Mouse (Mus musculus): ENCODE measurements around the gene Rab6b. TPM values are rescaled to one million over a fixed set of nuclear protein-coding genes. Genes with fewer than 3 reads are reported as not detected.
"Not testable (repeated sequence)": the region's sequence is repeated elsewhere in the genome, so short reads cannot be mapped to it uniquely, and the experiment has no call there.

The Rab6b gene
- polyA plus RNA-seq, 1 experiment from 2014 or later = 3.6 TPM

DNA sequence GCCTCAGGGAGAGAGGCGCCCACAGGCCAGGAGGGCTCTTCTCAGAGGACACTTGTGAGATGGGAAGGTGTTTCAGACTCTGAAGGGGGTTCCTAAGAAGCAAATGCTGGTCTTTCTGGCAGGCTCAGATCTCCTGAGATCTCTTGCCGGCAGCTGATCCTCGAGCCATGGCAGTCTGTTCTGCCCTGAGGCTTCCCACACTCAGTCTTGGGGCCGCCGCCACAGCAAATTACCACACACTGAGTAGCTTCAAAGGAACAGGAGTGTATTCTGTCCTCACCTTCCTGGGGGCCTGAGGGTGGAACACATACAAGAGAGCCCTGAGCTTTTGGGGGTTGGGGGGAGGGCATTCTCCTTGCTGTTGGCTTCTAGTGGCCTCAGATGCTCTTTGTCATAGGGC, 33.8 kb downstream of the Rab6b start:
- Histone ChIP-seq H3K27me3 (ENCODE audit: control insufficient read depth, insufficient read depth, low read depth, low read length) (no peaks in the 10 kb centered on the region), H3K4me1 (replicated peaks; ENCODE audit: control insufficient read depth, insufficient read depth, low read length) (no peaks in the 10 kb centered on the region; the same call in 1 of the 2 replicates), H3K27ac (ENCODE audit: low read length) (no peak overlapping the region), H3K4me2 (ENCODE audit: low read depth, low read length) (no peak overlapping the region), H3K9ac (ENCODE audit: low read length) (no peak overlapping the region), H3K4me3 (ENCODE audit: low read length) (no peak overlapping the region), H3K9me3 (ENCODE audit: control insufficient read depth, low read length) (no peaks in the 10 kb centered on the region), H3K36me3 (ENCODE audit: control insufficient read depth, insufficient read depth, low read length) (no peaks in the 10 kb centered on the region)
- WGBS = 55% methylated on average over 5 of the region's 5 CpGs
- ATAC-seq (ENCODE audit: low read depth) = no peak

DNA sequence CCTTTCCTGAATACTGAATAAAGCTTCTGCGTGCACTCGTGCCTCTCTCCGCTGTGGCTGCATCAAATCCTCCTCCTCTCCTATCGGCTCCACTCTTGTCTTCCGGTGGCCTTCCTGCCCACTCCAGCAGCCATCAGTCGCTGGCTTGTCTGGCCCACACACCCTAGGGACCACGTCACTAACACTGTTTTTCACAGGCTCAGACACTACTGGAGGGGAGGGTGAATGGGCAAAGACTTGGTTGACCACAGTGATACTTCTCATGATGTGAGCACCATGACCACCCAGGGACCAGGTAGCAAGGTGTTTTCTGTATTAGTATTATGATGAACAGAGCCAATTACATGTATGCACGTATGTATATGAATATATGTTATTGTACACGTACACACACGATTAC, 34.7 kb downstream of the Rab6b start:
- WGBS = 81% methylated on average over 10 of the region's 10 CpGs
- Histone ChIP-seq H3K4me1 (replicated peaks; ENCODE audit: control insufficient read depth, insufficient read depth, low read length) (no peaks in the 10 kb centered on the region; the same call in 1 of the 2 replicates), H3K9ac (ENCODE audit: low read length) (no peak overlapping the region), H3K27me3 (ENCODE audit: control insufficient read depth, insufficient read depth, low read depth, low read length) (no peaks in the 10 kb centered on the region), H3K4me3 (ENCODE audit: low read length) (no peak overlapping the region), H3K36me3 (ENCODE audit: control insufficient read depth, insufficient read depth, low read length) (no peaks in the 10 kb centered on the region), H3K9me3 (ENCODE audit: control insufficient read depth, low read length) (no peaks in the 10 kb centered on the region), H3K4me2 (ENCODE audit: low read depth, low read length) (no peak overlapping the region), H3K27ac (ENCODE audit: low read length) (no peak overlapping the region)
- ATAC-seq (ENCODE audit: low read depth) = no peak

DNA sequence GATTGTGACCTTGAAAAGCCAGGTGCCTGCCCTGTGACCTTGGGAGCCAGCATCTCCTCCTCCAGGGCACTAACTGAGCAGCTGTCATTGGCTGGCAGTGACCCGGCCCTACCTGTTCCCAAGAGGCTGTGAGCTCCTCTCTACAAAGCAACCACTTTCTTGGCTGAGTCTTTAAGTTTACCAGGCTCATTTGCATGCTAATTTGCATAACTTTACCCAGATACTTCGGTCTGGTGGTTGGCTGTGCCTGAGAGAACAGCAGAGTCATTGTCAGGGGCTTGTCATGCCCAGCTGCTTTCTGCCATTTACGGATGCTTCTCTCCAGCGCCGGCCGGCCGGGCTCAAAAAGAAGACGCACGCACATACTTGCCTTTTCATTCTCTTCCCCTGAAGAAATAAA, 35.1 kb downstream of the Rab6b start:
- H3K9me3 ChIP-seq (ENCODE audit: control insufficient read depth, low read length) = no peaks in the 10 kb centered on the region
- no peaks in the 10 kb centered on the region; the same call in 1 of the 2 replicates for H3K4me1 ChIP-seq (replicated peaks; ENCODE audit: control insufficient read depth, insufficient read depth, low read length)
- H3K27me3 ChIP-seq (ENCODE audit: control insufficient read depth, insufficient read depth, low read depth, low read length) = no peaks in the 10 kb centered on the region
- H3K27ac ChIP-seq (ENCODE audit: low read length) = no peak overlapping the region
- no peak overlapping the region for H3K4me2 ChIP-seq (ENCODE audit: low read depth, low read length)
- H3K36me3 ChIP-seq (ENCODE audit: control insufficient read depth, insufficient read depth, low read length) = no peaks in the 10 kb centered on the region
- H3K9ac ChIP-seq (ENCODE audit: low read length) = no peak overlapping the region
- 43% methylated on average over 9 of the region's 9 CpGs for WGBS
- H3K4me3 ChIP-seq (ENCODE audit: low read length) = no peak overlapping the region
- no peak for ATAC-seq (ENCODE audit: low read depth)

DNA sequence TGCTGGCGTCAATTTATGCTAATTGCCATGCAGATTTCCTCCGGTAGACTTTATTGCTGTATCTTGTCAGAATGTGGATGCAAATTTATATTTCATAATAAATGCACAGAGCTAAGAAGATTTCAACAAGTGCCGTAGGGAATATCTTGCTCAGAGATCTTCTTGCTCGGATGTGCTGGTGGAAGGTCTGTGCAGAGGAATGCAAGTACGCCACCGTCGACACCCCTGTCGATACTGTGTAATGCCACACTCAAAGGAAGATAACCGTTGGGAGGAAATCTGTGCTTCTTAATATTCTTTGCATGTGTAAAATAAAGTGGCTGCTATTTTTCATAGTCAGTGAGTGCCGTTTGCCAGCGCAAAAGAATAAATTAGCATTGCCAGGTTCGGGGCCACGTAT, 35.5 kb downstream of the Rab6b start:
- 48% methylated on average over 13 of the region's 13 CpGs for WGBS
- H3K4me1 ChIP-seq (replicated peaks; ENCODE audit: control insufficient read depth, insufficient read depth, low read length) = no peaks in the 10 kb centered on the region; the same call in 1 of the 2 replicates

DNA sequence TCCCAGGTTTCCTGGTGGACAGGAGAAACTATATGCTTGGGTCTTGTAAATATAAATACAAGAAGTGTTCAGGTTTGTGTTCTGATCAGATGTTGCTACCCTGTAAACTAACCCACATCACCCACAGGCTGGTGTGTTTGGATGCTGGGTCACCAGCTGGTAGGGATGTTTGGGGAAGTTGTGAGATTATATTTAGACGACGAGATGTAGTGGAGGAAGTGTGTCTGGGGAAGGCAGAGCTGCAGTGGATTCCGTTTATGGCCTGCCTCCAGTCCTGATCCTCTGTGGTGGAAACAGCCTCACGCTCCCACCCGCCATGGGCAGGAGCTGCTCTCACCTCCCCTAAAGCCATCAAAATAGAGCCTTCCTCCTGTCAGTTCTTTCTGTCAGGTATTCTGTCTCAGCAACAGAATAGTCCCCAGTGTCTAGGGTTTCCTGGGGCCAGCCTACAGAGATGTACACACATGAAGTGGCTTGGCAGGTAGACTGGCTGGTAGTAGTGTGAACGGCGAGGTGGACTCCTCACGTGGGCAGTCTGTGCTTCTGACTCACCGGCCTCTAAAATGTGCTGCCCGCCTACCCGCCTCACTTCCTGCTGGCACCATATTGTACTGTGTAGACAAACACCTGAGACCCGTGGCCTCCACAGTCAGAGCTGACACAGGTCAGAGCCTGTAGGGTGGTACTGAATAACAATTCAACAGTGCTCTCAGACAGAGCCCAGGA, 37.6 kb downstream of the Rab6b start:
- H3K27me3 ChIP-seq (ENCODE audit: control insufficient read depth, insufficient read depth, low read depth, low read length) = no peaks in the 10 kb centered on the region
- H3K9ac ChIP-seq (ENCODE audit: low read length) = no peak overlapping the region
- H3K36me3 ChIP-seq (ENCODE audit: control insufficient read depth, insufficient read depth, low read length) = no peaks in the 10 kb centered on the region
- no peak for ATAC-seq (ENCODE audit: low read depth)
- no peak overlapping the region for H3K4me3 ChIP-seq (ENCODE audit: low read length)
- H3K4me1 ChIP-seq (replicated peaks; ENCODE audit: control insufficient read depth, insufficient read depth, low read length) = no peaks in the 10 kb centered on the region; the same call in 1 of the 2 replicates
- H3K27ac ChIP-seq (ENCODE audit: low read length) = no peak overlapping the region
- no peak overlapping the region for H3K4me2 ChIP-seq (ENCODE audit: low read depth, low read length)
- no peaks in the 10 kb centered on the region for H3K9me3 ChIP-seq (ENCODE audit: control insufficient read depth, low read length)
- 75% methylated on average over 12 of the region's 12 CpGs for WGBS

More for the DNA sequence above, 35.5 kb downstream of the Rab6b start:
- H3K27me3 ChIP-seq (ENCODE audit: control insufficient read depth, insufficient read depth, low read depth, low read length) = no peaks in the 10 kb centered on the region
- no peaks in the 10 kb centered on the region for H3K9me3 ChIP-seq (ENCODE audit: control insufficient read depth, low read length)
- H3K4me2 ChIP-seq (ENCODE audit: low read depth, low read length) = no peak overlapping the region
- no peak overlapping the region for H3K4me3 ChIP-seq (ENCODE audit: low read length)
- ATAC-seq (ENCODE audit: low read depth) = no peak
- H3K27ac ChIP-seq (ENCODE audit: low read length) = no peak overlapping the region
- H3K9ac ChIP-seq (ENCODE audit: low read length) = no peak overlapping the region
- H3K36me3 ChIP-seq (ENCODE audit: control insufficient read depth, insufficient read depth, low read length) = no peaks in the 10 kb centered on the region

DNA sequence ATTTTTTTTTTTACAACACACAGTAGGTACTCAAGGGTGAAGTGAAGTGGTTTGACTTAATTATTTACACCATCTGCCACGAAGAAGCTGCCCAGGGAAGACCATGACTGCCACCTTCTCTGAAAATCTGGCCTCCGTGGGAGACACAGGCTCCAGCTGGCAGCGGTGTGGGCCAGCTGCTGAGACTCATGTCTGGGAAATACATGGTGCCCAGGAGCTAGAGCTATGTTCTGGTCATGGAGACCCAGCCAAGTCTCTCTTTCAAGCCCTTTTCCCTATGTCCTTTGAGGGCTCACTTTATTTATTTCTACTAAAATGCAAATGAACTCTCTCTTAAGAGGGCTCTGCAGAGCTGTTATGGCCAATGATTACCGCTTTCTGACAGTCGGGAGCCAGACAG, 41.7 kb downstream of the Rab6b start:
- ATAC-seq (ENCODE audit: low read depth) = no peak
- Histone ChIP-seq H3K4me2 (ENCODE audit: low read depth, low read length) (no peak overlapping the region), H3K27ac (ENCODE audit: low read length) (no peak overlapping the region), H3K36me3 (ENCODE audit: control insufficient read depth, insufficient read depth, low read length) (no peaks in the 10 kb centered on the region), H3K4me1 (replicated peaks; ENCODE audit: control insufficient read depth, insufficient read depth, low read length) (no peaks in the 10 kb centered on the region), H3K9me3 (ENCODE audit: control insufficient read depth, low read length) (no peaks in the 10 kb centered on the region), H3K9ac (ENCODE audit: low read length) (no peak overlapping the region), H3K4me3 (ENCODE audit: low read length) (no peak overlapping the region), H3K27me3 (ENCODE audit: control insufficient read depth, insufficient read depth, low read depth, low read length) (no peaks in the 10 kb centered on the region)
- 68% methylated on average over 5 of the region's 5 CpGs for WGBS

DNA sequence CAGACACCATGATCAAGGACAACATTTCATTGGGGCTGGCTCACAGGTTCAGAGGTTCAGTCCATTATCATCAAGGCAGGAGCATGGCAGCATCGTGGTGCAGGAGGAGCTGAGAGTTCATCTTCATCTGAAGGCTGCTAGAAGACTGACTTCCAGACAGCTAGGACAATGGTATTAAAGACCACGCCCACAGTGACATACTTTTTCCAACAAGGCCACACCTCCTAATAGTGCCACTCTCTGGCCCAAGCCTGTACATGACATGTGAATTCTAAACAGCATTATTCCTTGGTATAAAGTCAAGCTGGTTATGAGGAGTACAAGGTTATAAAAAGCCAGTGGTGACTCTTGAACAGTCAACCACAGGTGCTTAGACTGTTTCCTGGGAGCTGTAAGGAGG, 43.0 kb downstream of the Rab6b start:
- no peak for ATAC-seq (ENCODE audit: low read depth)

DNA sequence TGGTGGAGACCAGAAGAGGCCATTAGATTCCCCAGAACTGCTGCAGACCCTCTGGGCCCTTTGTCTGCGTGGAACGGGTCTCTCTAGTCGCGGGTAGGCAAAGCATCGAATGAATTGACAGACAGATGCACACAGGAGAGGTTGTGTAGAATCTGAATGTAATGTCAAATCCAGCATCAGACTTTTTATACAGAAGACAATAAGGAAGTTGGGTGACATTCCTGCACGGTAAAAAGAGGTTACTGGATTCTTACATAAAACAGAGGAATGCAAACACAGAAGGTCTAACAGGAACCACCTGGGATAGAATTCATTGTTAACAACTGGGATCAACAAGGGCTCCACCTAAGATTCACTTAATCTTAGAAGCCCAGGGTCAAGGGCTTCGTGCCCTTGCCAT, 43.6 kb downstream of the Rab6b start:
- not testable (repeated sequence) for H3K36me3 ChIP-seq (ENCODE audit: control insufficient read depth, insufficient read depth, low read length); H3K4me1 ChIP-seq (replicated peaks; ENCODE audit: control insufficient read depth, insufficient read depth, low read length); H3K27me3 ChIP-seq (ENCODE audit: control insufficient read depth, insufficient read depth, low read depth, low read length); ATAC-seq (ENCODE audit: low read depth); H3K9me3 ChIP-seq (ENCODE audit: control insufficient read depth, low read length); H3K27ac ChIP-seq (ENCODE audit: low read length); H3K4me3 ChIP-seq (ENCODE audit: low read length); H3K9ac ChIP-seq (ENCODE audit: low read length); H3K4me2 ChIP-seq (ENCODE audit: low read depth, low read length)
- WGBS = 78% methylated on average over 7 of the region's 7 CpGs

More for the DNA sequence above, 43.0 kb downstream of the Rab6b start:
- Histone ChIP-seq H3K27me3 (ENCODE audit: control insufficient read depth, insufficient read depth, low read depth, low read length) (no peaks in the 10 kb centered on the region), H3K9me3 (ENCODE audit: control insufficient read depth, low read length) (no peaks in the 10 kb centered on the region), H3K36me3 (ENCODE audit: control insufficient read depth, insufficient read depth, low read length) (no peaks in the 10 kb centered on the region), H3K4me2 (ENCODE audit: low read depth, low read length) (no peak overlapping the region), H3K27ac (ENCODE audit: low read length) (no peak overlapping the region), H3K4me1 (replicated peaks; ENCODE audit: control insufficient read depth, insufficient read depth, low read length) (no peaks in the 10 kb centered on the region), H3K9ac (ENCODE audit: low read length) (no peak overlapping the region), H3K4me3 (ENCODE audit: low read length) (no peak overlapping the region)
- WGBS = 75% methylated on average over 2 of the region's 2 CpGs

DNA sequence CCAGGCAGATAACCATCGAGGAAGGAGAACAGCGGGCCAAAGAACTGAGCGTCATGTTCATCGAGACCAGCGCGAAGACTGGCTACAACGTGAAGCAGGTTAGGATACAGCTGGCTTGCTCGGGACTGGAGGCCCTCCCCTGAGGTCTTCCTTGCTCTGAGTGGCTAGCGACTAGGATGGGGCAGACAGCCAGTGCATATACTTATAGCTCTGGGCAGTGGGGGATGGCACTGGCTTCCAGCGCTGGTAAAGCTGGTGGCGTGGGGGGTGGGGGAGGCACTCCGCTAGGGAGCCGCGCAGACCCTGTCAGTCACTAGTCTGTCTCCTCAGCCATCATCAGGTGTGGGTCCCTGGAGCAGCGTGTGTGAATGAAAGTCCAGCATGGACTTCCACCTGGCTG, 52.2 kb downstream of the Rab6b start:
- no peak for ATAC-seq (ENCODE audit: low read depth)
- Histone ChIP-seq H3K27ac (ENCODE audit: low read length) (no peak overlapping the region), H3K27me3 (ENCODE audit: control insufficient read depth, insufficient read depth, low read depth, low read length) (no peaks in the 10 kb centered on the region), H3K9me3 (ENCODE audit: control insufficient read depth, low read length) (no peaks in the 10 kb centered on the region), H3K9ac (ENCODE audit: low read length) (no peak overlapping the region), H3K36me3 (ENCODE audit: control insufficient read depth, insufficient read depth, low read length) (no peaks in the 10 kb centered on the region), H3K4me2 (ENCODE audit: low read depth, low read length) (no peak overlapping the region), H3K4me3 (ENCODE audit: low read length) (no peak overlapping the region), H3K4me1 (replicated peaks; ENCODE audit: control insufficient read depth, insufficient read depth, low read length) (0 out of 2 replicates have a peak, but pooled peaks cover 3% of the 10 kb centered on the region)
- 73% methylated on average over 15 of the region's 15 CpGs for WGBS
